Mouse (Mus musculus) small intestine, adult 2 months (tissue): ENCODE measurements around the gene Csnk1d.

ENCODE experiments used
- CTCF ChIP-seq: fragments of 200-500 bp; IDR thresholded peaks from 2 replicates; pipeline ENCODE4 v1.5.1; 2012; ENCODE audit warnings: low read depth, mild to moderate bottlenecking, control low read depth, inconsistent platforms, low read length, moderate library complexity, mixed read lengths; ENCODE audit not compliant: insufficient replicate concordance, insufficient read length; ENCODE audit errors: extremely low read depth
- POLR2A ChIP-seq: fragments of 200-500 bp; IDR thresholded peaks from 2 replicates; pipeline ENCODE4 v1.6.1; 2012; ENCODE audit warnings: low read depth, mild to moderate bottlenecking, control low read depth, inconsistent platforms, low read length, moderate library complexity

DNA sequence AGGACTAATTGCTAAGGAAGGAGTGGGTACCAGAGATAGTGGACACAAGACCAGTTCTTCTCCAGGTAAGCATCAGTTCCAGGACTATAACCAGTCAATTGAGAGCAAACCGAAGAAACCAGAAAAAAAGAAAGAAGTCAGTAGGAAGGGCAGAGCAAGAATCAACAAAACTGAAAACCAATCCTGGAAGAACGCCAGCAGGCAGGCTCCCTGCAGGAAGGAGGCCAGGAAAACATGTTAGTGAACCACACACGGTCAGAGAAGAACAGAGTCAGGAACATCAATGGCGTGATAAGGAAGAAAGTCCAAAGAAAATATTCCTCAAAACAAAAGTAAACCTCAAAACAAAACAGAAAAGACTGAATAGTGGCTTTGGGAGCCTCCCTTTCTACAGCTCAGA is 10.8 kb upstream of the Csnk1d start:
- TF ChIP-seq CTCF, result no peak
- no peak for TF ChIP-seq POLR2A
